Mouse (Mus musculus) forebrain, embryonic 11.5 days (tissue): ENCODE measurements around the gene Cds1. TPM values are rescaled to one million over a fixed set of nuclear protein-coding genes. Genes with fewer than 3 reads are reported as not detected.

ENCODE experiments used
- ATAC-seq: fragments of 200-750 bp; cut with Nextera tagmentation; replicated peaks from 2 replicates; pipeline ENCODE4 v1.8.0; 2017; ENCODE audit warnings: moderate TSS enrichment; ENCODE audit not compliant: low FRiP score
- DNase-seq: peaks from one replicate; pipeline ENCODE4 v3.0.0-alpha.2; 2017; ENCODE audit warnings: low spot score
- H3K27ac ChIP-seq: fragments of 300-500 bp; sonication (generic); 2 replicates; pipeline ENCODE4 v1.5.1; 2014; ENCODE audit warnings: low read depth, low read length
- H3K27me3 ChIP-seq: fragments of 300-500 bp; sonication (generic); 2 replicates; pipeline ENCODE4 v1.6.1; 2014; ENCODE audit warnings: mild to moderate bottlenecking, low read length, mixed read lengths; ENCODE audit not compliant: control insufficient read depth, insufficient read depth
- H3K36me3 ChIP-seq: fragments of 300-500 bp; sonication (generic); 2 replicates; pipeline ENCODE4 v1.6.1; 2014; ENCODE audit warnings: mild to moderate bottlenecking, low read length, moderate library complexity, mixed read lengths; ENCODE audit not compliant: control insufficient read depth, insufficient read depth
- H3K4me1 ChIP-seq: fragments of 300-500 bp; sonication (generic); replicated peaks from 2 replicates; pipeline ENCODE4 v1.6.1; 2014; ENCODE audit warnings: low read length, mixed read lengths; ENCODE audit not compliant: control insufficient read depth, insufficient read depth
- H3K4me2 ChIP-seq: fragments of 300-500 bp; sonication (generic); 2 replicates; pipeline ENCODE4 v1.6.1; 2014; ENCODE audit warnings: low read depth, mild to moderate bottlenecking, low read length, moderate library complexity, mixed read lengths; ENCODE audit not compliant: severe bottlenecking
- H3K4me3 ChIP-seq: fragments of 300-500 bp; sonication (generic); 2 replicates; pipeline ENCODE4 v1.5.1; 2014; ENCODE audit warnings: low read depth, low read length
- H3K9ac ChIP-seq: fragments of 300-500 bp; sonication (generic); 2 replicates; pipeline ENCODE4 v1.6.1; 2014; ENCODE audit warnings: low read length
- H3K9me3 ChIP-seq: fragments of 300-500 bp; sonication (generic); 2 replicates; pipeline ENCODE4 v1.6.1; 2016; ENCODE audit warnings: low read length, mixed read lengths; ENCODE audit not compliant: control insufficient read depth
- WGBS: fragments of 180-500 bp; shearing (Covaris S2); extraction: QIAGEN DNeasy Blood & Tissue Kit; methylation state at CpG from one replicate; pipeline ENCODE4 v1.1.7; 2014; 5-methylcytosine and 5-hydroxymethylcytosine counted together
- polyA plus RNA-seq: library from polyadenylated mRNA; unstranded; fragments of >200 nt; fragmentation: Nextera tagmentation; extraction: Ambion mirVana; gene quantifications from 2 replicates; pipeline ENCODE4 v1.2.1, GENCODE M21; 2014

Cds1 gene
- polyA plus RNA-seq, 1 experiment from 2014 or later = 0.67 TPM

- ATAC-seq (no peak), DNase-seq (no peak)
- Histone ChIP-seq H3K27me3 (no peaks in the 10 kb centered on the region), H3K9me3 (no peaks in the 10 kb centered on the region), H3K36me3 (peaks cover 12% of the 10 kb centered on the region; the same call in 1 of the 2 replicates), H3K4me1 (no peaks in the 10 kb centered on the region), H3K4me2 (no peak overlapping the region), H3K27ac (no peak overlapping the region), H3K4me3 (no peak overlapping the region), H3K9ac (no peak overlapping the region)
- over 99% methylated on average over 5 of the region's 5 CpGs for WGBS
These were observed 75.5 kb downstream of the Cds1 start for GRCm38 (mm10) chr5:101840476-101840875.

- ATAC-seq (no peak), DNase-seq (no peak)
- Histone ChIP-seq H3K9me3 (no peaks in the 10 kb centered on the region), H3K36me3 (peaks cover 15% of the 10 kb centered on the region), H3K9ac (no peak overlapping the region), H3K27ac (no peak overlapping the region), H3K4me3 (no peak overlapping the region), H3K4me1 (no peaks in the 10 kb centered on the region), H3K4me2 (no peak overlapping the region), H3K27me3 (no peaks in the 10 kb centered on the region)
- 96% methylated on average over 14 of the region's 14 CpGs for WGBS
These were observed 80.1 kb downstream of the Cds1 start for GRCm38 (mm10) chr5:101845011-101845410.

- ATAC-seq (no peak), DNase-seq (no peak)
- no peaks in the 10 kb centered on the region for H3K4me1 ChIP-seq
- no peak overlapping the region for H3K9ac ChIP-seq
- peaks cover 15% of the 10 kb centered on the region for H3K36me3 ChIP-seq
- no peak overlapping the region for H3K27ac ChIP-seq
- no peak overlapping the region for H3K4me3 ChIP-seq
- H3K27me3 ChIP-seq = no peaks in the 10 kb centered on the region
- no peak overlapping the region for H3K4me2 ChIP-seq
- 96% methylated on average over 8 of the region's 8 CpGs for WGBS
- no peaks in the 10 kb centered on the region for H3K9me3 ChIP-seq
These were observed 81.0 kb downstream of the Cds1 start for GRCm38 (mm10) chr5:101845930-101846329.

GRCm38 (mm10) chr5:101847323-101847722 is 82.4 kb downstream of the Cds1 start:
- 84% methylated on average over 7 of the region's 7 CpGs for WGBS
- no peak overlapping the region for H3K27ac ChIP-seq
- no peaks in the 10 kb centered on the region for H3K9me3 ChIP-seq
- no peaks in the 10 kb centered on the region for H3K27me3 ChIP-seq
- no peaks in the 10 kb centered on the region for H3K4me1 ChIP-seq
- H3K4me2 ChIP-seq = no peak overlapping the region
- H3K9ac ChIP-seq = no peak overlapping the region
- peaks cover 16% of the 10 kb centered on the region for H3K36me3 ChIP-seq
- no peak overlapping the region for H3K4me3 ChIP-seq
- ATAC-seq (no peak), DNase-seq (no peak)

GRCm38 (mm10) chr5:101847762-101848161 is 82.8 kb downstream of the Cds1 start:
- Histone ChIP-seq H3K27ac (no peak overlapping the region), H3K27me3 (no peaks in the 10 kb centered on the region), H3K4me2 (no peak overlapping the region), H3K4me3 (no peak overlapping the region), H3K9me3 (no peaks in the 10 kb centered on the region), H3K36me3 (peaks cover 16% of the 10 kb centered on the region), H3K9ac (no peak overlapping the region), H3K4me1 (no peaks in the 10 kb centered on the region)
- ATAC-seq = no peak
- DNase-seq = no peak
- WGBS = 71% methylated on average over 4 of the region's 4 CpGs

- Histone ChIP-seq H3K36me3 (peaks cover 21% of the 10 kb centered on the region), H3K4me3 (no peak overlapping the region), H3K27me3 (no peaks in the 10 kb centered on the region), H3K9me3 (no peaks in the 10 kb centered on the region), H3K4me1 (no peaks in the 10 kb centered on the region), H3K27ac (no peak overlapping the region), H3K9ac (no peak overlapping the region), H3K4me2 (no peak overlapping the region)
- DNase-seq (peak; percentile 40), ATAC-seq (no peak)
- WGBS = 93% methylated on average over 7 of the region's 7 CpGs
These were observed 86.2 kb downstream of the Cds1 start for GRCm38 (mm10) chr5:101851133-101851532.

GRCm38 (mm10) chr5:101852116-101852680 is 87.3 kb downstream of the Cds1 start:
- WGBS = 93% methylated on average over 21 of the region's 21 CpGs
- Histone ChIP-seq H3K4me2 (no peak overlapping the region), H3K36me3 (peaks cover 18% of the 10 kb centered on the region), H3K9ac (no peak overlapping the region), H3K27ac (no peak overlapping the region), H3K4me3 (no peak overlapping the region), H3K9me3 (no peaks in the 10 kb centered on the region), H3K27me3 (no peaks in the 10 kb centered on the region), H3K4me1 (no peaks in the 10 kb centered on the region)
- no peak for ATAC-seq
- DNase-seq = peak; percentile 46

- Histone ChIP-seq H3K27me3 (no peaks in the 10 kb centered on the region), H3K4me2 (no peak overlapping the region), H3K27ac (no peak overlapping the region), H3K4me1 (no peaks in the 10 kb centered on the region), H3K36me3 (peaks cover 19% of the 10 kb centered on the region), H3K4me3 (no peak overlapping the region), H3K9me3 (no peaks in the 10 kb centered on the region), H3K9ac (no peak overlapping the region)
- ATAC-seq = no peak
- WGBS = 95% methylated on average over 11 of the region's 11 CpGs
- peak; percentile 22 for DNase-seq
These were observed 89.2 kb downstream of the Cds1 start for GRCm38 (mm10) chr5:101854100-101854499.

- no peak overlapping the region for H3K4me3 ChIP-seq
- 86% methylated on average over 7 of the region's 7 CpGs for WGBS
- no peaks in the 10 kb centered on the region for H3K27me3 ChIP-seq
- no peak overlapping the region for H3K4me2 ChIP-seq
- H3K9me3 ChIP-seq = no peaks in the 10 kb centered on the region
- no peak for ATAC-seq
- no peak overlapping the region for H3K27ac ChIP-seq
- peak; percentile 49 for DNase-seq
- H3K36me3 ChIP-seq = peaks cover 19% of the 10 kb centered on the region
- H3K9ac ChIP-seq = no peak overlapping the region
- no peaks in the 10 kb centered on the region for H3K4me1 ChIP-seq
These were observed 89.7 kb downstream of the Cds1 start for GRCm38 (mm10) chr5:101854667-101855066.
